Mouse (Mus musculus) kidney, adult 18-20 months (tissue): Measurements from ENCODE around the gene Abtb2.

Source experiments
- DNase-seq: peaks from one replicate; pipeline ENCODE4 v3.0.0; 2021

The Abtb2 gene

GRCm38 (mm10) chr2:103586423-103586822 is 20.3 kb downstream of the Abtb2 start:
- DNase-seq, result no peak

GRCm38 (mm10) chr2:103588776-103589175 is 22.7 kb downstream of the Abtb2 start:
- no peak for DNase-seq

- DNase-seq, result no peak
Measured at GRCm38 (mm10) chr2:103589400-103589799, 23.3 kb downstream of the Abtb2 start.

GRCm38 (mm10) chr2:103590645-103591044 is 24.5 kb downstream of the Abtb2 start:
- DNase-seq, result no peak

GRCm38 (mm10) chr2:103591742-103592590 is 25.9 kb downstream of the Abtb2 start:
- no peak for DNase-seq

GRCm38 (mm10) chr2:103592591-103592929 is 26.4 kb downstream of the Abtb2 start:
- DNase-seq, result no peak

- peak; percentile 67 for DNase-seq
Measured at GRCm38 (mm10) chr2:103594592-103595011, 28.5 kb downstream of the Abtb2 start.

- DNase-seq, result peak; percentile 36
Measured at GRCm38 (mm10) chr2:103595028-103595651, 29.0 kb downstream of the Abtb2 start.

- DNase-seq, result no peak
Measured at GRCm38 (mm10) chr2:103599296-103599695, 33.2 kb downstream of the Abtb2 start.

GRCm38 (mm10) chr2:103600165-103600891 is 34.2 kb downstream of the Abtb2 start:
- DNase-seq, result peak; percentile 65

GRCm38 (mm10) chr2:103601126-103601525 is 35.0 kb downstream of the Abtb2 start:
- DNase-seq, result no peak

GRCm38 (mm10) chr2:103601531-103601930 is 35.4 kb downstream of the Abtb2 start:
- DNase-seq, result no peak

- no peak for DNase-seq
Measured at GRCm38 (mm10) chr2:103603209-103603608, 37.1 kb downstream of the Abtb2 start.

- no peak for DNase-seq
Measured at GRCm38 (mm10) chr2:103603869-103604268, 37.8 kb downstream of the Abtb2 start.

- DNase-seq, result no peak
Measured at GRCm38 (mm10) chr2:103605805-103606498, 39.8 kb downstream of the Abtb2 start.

- DNase-seq, result no peak
Measured at GRCm38 (mm10) chr2:103607926-103608325, 41.8 kb downstream of the Abtb2 start.

- no peak for DNase-seq
Measured at GRCm38 (mm10) chr2:103608947-103609346, 42.8 kb downstream of the Abtb2 start.

GRCm38 (mm10) chr2:103609499-103609898 is 43.4 kb downstream of the Abtb2 start:
- no peak for DNase-seq

GRCm38 (mm10) chr2:103610831-103611535 is 44.9 kb downstream of the Abtb2 start:
- DNase-seq, result no peak

GRCm38 (mm10) chr2:103613865-103614264 is 47.8 kb downstream of the Abtb2 start:
- no peak for DNase-seq

- no peak for DNase-seq
Measured at GRCm38 (mm10) chr2:103615028-103615427, 48.9 kb downstream of the Abtb2 start.

GRCm38 (mm10) chr2:103618407-103618806 is 52.3 kb downstream of the Abtb2 start:
- no peak for DNase-seq
